Mouse (Mus musculus): ENCODE results near the gene Nol12.

Gene Nol12

DNA sequence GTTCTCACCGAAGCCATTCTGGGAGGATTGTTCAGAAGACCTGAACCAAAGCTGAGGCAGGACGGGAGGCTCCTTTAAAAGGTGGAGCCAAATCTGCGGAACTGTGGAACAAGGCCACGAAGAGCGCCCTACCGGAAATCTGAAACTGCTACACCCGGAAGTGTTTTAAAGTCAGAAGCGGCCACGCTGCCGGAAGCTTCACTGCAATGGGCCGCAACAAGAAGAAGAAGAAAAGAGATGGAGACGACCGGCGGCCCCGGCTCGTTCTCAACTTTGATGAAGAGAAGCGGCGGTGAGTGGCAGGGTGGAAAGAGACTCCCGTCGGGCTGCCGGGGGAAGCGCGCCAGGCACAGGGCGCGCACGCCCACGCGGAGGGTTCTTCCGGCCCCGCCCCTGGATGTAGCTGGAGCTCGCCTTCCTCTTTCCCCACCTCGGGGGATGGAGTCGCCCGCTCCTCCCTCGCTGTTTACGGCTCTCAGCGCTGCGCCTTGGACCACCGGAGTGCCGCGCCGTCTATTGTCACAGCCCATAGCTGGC, at the start of gene Nol12:
Gene Nol12, plus strand, starts transcription at position 150 of the 537 bp plus-strand sequence.
- peak; percentile 93 for DNase-seq (ENCODE audit: low read depth, low spot score)

DNA sequence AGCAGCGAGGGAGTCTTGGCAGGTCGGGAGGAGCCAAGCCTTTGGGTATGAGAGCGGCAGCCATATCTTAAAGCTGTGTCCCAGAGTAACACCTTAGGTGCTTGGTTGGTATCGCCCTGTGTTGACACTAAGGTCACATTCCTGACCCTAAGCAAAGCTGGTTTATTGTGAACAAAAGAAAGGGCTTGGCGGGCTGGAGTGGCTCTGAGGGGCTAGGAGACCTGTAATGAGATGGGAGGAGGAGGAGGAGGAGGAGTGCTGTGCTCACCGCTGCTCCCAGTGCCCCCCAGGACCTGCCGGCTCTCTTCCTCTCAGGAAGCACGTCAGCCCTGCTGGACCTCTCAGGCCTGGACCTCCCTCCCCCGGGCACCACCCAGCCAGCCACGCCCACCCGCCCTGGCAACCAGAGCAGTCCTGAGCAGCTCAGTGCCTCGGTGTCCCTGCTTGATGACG, 45.3 kb upstream of the Nol12 start:
- no peak for DNase-seq (ENCODE audit: low read depth, low spot score)

DNA sequence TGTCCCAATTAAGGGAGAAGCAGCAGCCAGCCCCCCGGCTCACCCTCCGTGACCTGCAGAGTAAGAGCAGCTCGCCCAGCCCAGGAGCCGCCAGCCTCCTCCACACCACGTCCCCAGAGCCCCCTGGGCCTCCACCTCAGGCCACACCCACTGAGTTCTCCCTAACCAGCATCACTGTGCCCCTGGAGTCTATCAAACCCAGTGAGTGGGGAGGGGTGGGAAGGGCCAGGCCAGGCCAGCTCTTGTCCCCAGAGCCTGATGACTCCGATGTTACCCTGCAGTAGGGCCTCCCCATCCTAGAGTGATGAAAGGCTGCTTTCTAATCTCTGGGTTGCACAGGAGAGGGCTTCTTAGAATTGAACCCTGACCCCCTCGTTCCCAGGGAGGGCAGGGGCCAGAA, 42.3 kb upstream of the Nol12 start:
- DNase-seq (ENCODE audit: low read depth, low spot score), result no peak

DNA sequence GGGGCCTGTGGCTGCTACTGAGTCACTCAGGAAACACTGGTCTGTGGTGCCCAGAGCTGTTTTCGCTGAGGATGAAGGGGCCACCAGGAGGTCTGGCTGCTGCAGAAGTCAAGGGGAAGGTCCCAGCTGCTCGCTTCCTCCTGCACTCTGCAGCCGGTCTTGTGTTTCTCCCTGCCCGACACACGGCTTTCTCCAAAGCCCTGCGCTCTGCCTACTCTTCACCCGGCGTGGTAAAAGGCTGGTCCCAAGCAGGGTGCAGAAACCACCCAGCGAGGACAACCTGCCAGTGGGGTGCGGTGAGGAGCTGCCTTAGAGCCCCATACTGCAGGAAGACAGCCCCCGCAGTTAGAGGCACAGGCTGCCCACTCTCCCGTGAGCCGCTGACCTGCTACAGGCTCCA, 40.0 kb upstream of the Nol12 start:
- no peak for DNase-seq (ENCODE audit: low read depth, low spot score)

DNA sequence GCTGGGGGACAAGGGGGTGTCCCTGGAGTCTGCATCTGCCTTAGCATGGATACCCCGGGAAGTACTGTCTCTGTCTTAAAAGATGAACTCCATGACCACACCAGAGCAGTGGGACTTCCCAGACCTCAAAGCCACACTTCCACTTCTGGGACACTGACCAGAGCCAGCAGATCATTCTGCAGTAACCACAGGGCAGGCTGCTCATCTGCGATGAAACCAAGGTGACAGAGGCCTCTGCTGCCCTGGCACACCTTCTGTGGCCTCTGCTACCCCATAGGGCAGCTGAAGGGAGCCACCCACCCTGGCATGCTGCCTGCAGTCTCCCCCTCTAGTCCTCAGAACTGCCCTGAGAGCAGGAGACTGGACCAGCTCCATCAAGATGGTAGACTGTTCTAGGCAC, 39.0 kb upstream of the Nol12 start:
- DNase-seq (ENCODE audit: low read depth, low spot score), result no peak

DNA sequence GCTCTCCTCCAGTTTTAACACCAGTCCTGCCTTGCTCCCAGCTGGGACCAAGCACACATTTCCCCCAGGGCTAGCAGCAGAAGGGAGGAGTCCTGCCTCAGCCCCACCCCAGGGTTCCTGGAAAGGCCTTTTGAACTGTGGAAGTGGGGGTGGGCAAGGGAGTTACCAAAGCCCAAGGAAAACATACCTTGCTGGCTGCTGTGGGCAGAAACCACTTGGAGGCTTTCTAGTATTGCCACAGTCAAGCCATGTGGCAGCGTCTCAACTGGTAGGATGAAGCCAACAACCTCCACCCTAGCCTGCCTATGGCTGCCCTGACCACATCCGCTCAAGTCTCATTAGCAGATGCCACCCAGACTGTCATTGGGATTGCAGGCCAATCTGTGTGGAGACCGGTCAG, 38.6 kb upstream of the Nol12 start:
- DNase-seq (ENCODE audit: low read depth, low spot score), result no peak

DNA sequence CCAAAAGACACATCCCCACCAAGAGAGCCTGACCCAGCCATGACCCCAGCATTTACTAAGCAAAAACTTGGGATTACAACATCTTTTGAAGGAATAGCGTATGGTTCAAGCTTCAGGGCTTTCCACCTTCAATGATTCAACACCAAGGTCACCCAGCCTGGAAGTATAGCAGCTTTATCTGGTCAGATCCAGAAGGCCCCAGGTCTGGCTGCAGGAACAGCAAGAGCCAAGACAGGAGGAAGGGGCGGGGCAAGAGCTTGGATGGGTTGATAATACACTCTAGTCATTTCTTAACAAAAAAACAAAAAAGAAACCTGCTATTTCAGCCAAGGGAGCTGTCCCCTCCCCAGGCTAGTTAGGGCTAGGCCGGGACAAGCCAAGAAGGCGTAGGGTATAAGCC, 37.2 kb upstream of the Nol12 start:
- DNase-seq (ENCODE audit: low read depth, low spot score), result no peak

DNA sequence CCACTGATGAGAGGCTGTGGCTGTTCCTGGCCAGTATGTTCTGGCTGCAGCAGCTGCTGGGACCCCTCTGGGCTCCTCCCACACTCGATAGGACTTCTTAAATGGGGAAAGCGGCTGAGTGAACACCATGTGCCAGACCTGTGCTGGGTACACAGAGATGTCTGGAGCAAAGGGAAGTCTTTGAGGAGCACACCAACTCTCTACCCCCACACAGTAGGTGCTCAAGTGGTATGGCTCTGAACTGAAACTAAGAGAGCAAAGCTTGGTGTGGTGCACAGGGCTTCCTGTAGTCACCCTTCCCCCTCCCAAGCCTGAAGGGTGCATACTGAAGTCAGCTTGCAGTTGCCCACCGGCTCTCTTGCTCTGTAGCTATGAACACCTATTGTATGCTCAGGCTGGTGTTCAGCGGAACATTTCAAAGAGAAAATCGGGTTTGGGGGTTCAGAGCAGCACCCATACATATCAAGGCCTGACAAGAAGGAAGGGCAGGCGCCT, 36.2 kb upstream of the Nol12 start:
- DNase-seq (ENCODE audit: low read depth, low spot score), result no peak

DNA sequence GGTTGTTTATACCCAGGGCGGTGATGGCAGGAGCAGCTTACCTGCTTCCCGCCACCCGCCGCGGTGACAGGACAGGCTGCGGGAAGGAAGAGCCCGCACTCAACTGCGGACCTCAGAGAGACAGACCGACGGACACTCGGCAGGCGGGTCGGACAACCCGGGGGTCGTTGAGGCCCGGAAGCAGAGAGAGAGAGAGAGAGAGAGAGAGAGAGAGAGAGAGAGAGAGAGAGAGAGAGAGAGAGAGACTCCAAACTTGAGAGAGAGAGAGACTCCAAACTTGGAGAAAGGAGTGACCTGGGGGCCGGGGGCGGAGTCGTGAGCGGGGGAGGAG, 35.4 kb upstream of the Nol12 start, which contains the start of gene Gm49510:
Gene Gm49510, plus strand, starts transcription at position 259 of the 331 bp plus-strand sequence.
- DNase-seq (ENCODE audit: low read depth, low spot score), result no peak

DNA sequence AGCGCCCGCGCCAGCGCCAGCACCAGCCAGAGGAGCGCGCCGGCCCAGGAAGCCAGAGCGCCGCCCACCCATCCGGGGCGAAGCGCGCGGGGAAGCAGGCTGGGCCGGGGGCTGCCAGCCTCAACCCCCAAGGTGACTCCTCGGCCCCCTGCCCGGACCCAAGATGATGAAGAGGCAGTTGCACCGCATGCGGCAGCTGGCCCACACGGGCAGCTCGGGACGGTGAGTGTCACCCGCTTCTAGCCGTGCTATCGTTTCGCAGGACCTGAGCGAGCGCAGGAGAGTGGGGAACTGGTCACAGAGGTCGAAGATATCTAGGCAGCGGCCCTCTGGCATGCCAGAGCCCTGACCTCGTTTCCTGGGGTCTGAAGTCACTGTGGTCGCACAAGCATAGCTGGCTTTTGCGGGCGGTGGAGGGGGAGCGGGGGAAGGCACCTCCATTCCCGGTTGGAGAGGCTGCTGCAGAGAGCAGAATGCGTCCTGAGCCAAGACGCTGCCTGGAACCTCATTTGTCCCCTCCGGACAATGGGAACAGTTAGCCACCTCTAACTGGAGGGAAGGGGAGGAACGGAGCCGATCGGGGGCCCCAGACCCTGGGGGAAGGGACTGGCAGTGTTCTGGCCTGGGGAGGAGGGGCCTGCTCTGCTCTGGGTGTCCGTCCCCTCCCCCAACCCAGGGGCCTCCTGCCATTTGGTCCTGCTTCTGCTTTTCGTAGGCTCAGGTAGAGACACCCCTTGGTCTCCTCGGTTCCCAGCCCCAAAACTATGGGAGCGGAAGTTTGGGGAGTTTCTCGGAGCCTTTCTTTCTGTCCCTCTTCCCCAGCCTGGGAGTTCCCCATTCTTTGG, 34.8 kb upstream of the Nol12 start, which contains the start of gene Sh3bp1:
Gene Sh3bp1, plus strand, starts transcription at position 29 of the 845 bp plus-strand sequence.
- no peak for DNase-seq (ENCODE audit: low read depth, low spot score)

DNA sequence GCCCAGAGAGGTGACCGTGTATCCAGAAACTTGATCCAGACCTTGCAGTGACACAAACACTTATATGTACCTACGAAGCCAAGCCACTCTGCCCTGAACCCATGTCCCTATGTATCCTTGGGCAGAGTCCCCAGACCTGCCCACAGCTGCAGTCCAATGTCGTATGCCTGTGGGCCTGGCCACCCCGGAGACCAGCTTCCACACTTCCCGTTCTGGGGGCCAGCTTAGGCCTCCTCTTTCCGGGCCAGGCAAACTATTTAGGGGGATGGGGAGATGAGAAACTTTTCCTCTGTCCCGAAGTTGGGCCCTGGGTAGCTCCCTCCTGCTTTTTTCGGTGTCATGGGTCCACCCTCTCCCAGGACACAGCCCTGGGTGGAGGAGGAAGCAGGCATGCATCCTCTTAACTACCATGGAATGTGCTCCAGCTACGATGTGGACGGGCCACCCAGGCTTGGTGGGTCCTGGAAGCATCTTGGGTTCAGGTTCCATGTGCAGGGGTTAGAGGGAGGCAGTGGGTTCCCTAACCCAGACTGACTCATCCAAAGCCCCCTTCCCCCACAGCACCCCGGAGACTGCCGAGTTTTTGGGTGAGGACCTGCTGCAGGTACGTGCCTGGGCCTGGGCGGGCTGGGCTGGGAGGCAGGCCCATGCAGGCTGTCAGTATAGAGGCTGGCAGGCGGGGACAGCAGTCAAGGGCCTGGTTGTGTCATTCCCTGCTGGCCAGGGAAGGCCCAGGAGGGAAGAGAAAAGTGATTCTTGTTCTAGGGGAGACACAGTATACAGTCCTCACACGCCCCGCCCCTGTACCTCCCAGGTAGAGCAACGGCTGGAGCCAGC, 33.9 kb upstream of the Nol12 start:
- no peak for DNase-seq (ENCODE audit: low read depth, low spot score)

DNA sequence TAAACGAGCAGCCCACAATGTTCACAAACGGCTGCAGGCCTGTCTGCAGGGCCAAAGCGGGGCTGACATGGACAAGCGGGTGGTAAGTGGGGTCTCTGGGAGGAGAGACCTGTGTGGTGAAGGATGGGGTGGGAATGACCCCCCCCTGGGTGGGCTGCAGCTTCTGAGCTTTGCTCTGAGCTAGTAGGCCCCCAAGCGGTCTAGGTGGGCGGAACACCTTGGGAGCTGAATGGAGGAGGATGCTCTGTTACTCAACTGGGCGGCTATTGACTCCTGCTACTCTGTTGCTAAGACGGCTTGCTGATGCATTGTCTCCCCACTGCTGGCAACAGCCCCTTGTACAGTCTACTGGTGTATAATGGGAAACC, 33.3 kb upstream of the Nol12 start:
- no peak for DNase-seq (ENCODE audit: low read depth, low spot score)

DNA sequence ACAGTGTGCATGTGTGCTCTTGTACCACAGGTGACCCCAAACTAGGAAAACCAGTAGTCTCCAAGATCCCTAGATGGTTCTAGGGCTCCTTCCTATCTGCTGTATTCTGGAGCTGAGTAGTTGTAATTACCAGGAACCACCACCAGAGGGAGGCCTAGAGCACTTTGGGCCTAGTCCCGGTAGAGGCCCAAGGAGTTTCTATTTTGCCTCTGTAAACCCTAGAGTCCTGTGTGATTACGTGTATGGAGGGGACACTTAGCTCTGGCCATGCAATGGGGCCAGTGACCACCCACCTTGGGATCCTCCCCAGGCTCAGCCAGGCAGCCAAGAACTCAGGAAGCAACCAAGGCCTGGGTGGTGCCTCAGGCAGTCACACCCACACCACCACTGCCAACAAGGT, 31.5 kb upstream of the Nol12 start:
- DNase-seq (ENCODE audit: low read depth, low spot score), result peak; percentile 88

DNA sequence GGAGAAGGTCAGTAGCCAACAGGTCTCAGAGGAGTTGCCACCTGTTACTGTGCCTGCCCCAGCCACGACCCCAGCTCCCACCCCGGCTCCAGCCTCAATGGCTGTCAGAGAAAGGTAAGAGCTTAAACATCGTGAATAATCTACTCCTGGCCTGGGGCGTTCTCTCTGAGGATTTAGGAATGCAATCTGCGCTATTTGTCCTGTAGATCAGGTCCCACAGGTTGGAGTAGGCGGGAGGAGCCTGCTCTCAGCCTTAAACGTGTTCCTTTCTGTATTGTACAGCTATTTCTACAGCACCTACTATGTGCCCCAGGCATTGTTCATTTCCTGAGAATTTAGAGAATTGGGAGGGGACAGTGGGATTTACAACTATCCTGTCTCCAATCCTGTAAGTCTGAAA, 26.3 kb upstream of the Nol12 start:
- no peak for DNase-seq (ENCODE audit: low read depth, low spot score)

DNA sequence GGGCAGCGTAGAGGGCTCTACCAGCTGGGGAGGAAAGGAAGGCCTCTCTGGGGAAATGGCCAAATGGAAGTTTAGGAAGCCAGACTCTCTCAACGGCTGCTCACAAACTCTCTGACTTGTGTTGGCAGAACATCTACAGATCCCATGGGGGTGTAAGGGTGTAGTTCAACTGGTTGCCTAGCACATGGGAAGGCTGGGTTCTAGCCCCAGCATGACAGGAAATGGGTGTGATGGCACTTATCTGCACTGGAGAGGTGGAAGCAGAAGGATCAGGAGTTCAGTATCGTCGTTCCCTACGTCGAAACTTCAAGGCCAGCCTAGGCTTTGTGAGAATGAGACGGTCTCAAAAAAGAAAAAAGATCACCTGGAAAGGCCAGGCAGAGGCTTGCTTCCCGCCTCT, 25.8 kb upstream of the Nol12 start:
- DNase-seq (ENCODE audit: low read depth, low spot score), result no peak

DNA sequence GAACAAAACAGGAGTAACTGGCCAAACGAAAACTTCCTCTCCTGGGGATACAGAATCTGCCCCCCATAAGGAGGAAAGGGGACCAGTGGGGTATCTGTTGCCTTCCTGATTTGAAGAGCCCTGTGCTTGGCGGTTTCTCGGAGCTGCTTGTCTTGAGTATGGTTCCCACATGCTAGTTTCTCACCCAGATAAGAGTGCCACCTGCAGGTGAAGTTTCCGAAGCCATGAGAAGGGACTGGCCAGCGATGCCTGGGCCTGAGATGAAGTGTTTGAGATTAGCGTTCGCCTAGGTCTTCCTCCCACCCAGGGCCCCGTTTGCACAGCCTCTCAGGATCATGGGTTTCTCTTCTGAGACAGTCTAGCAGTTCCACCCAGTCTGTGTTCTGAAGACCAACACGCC, 22.7 kb upstream of the Nol12 start:
- DNase-seq (ENCODE audit: low read depth, low spot score), result no peak

DNA sequence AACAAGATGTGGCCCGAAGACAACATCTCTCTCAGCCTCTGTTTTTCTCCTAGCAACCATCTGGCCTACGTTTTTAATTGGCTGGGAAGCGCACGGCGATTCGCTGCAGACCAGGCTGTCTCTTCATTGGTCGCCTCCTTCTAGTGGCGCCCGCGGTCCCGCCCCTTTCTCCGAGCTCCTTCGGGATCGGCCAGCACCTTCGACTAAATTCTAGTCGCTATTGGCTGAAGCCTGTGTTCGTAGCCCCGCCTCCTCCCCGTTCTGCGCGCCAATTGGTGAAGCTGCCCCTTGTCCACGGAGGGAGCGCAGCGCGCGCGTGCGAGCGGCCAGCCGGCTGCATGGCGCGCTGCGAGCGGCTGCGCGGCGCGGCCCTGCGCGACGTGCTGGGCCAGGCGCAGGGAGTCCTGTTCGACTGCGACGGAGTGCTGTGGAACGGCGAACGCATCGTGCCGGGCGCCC, 21.1 kb upstream of the Nol12 start, which contains the start of gene Pdxp:
Gene Pdxp, plus strand, starts transcription at position 288 of the 459 bp plus-strand sequence.
- DNase-seq (ENCODE audit: low read depth, low spot score), result peak; percentile 98

DNA sequence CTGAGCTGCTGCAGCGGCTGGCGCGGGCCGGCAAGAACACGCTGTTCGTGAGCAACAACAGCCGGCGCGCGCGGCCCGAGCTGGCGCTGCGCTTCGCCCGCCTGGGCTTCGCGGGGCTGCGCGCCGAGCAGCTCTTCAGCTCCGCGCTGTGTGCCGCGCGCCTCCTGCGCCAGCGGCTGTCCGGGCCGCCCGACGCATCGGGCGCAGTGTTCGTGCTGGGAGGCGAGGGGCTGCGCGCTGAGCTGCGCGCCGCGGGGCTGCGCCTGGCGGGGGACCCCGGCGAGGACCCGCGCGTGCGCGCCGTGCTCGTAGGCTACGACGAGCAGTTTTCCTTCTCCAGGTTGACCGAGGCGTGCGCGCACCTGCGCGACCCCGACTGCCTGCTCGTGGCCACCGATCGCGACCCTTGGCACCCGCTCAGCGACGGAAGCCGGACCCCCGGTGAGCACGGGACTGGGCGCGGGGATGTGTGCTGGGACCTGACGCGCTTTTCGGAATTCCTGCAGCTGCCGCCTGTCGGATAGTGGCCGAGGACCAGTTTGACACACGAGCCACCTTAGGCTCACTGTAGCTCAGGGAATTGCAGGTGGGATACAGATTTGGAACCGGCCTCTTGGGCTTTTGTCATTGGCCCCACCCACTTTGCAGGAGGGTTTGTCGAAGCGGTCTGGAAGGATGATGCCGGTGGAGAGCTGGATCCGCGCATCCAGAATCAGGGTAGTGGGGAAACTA, 20.5 kb upstream of the Nol12 start:
- no peak for DNase-seq (ENCODE audit: low read depth, low spot score)

DNA sequence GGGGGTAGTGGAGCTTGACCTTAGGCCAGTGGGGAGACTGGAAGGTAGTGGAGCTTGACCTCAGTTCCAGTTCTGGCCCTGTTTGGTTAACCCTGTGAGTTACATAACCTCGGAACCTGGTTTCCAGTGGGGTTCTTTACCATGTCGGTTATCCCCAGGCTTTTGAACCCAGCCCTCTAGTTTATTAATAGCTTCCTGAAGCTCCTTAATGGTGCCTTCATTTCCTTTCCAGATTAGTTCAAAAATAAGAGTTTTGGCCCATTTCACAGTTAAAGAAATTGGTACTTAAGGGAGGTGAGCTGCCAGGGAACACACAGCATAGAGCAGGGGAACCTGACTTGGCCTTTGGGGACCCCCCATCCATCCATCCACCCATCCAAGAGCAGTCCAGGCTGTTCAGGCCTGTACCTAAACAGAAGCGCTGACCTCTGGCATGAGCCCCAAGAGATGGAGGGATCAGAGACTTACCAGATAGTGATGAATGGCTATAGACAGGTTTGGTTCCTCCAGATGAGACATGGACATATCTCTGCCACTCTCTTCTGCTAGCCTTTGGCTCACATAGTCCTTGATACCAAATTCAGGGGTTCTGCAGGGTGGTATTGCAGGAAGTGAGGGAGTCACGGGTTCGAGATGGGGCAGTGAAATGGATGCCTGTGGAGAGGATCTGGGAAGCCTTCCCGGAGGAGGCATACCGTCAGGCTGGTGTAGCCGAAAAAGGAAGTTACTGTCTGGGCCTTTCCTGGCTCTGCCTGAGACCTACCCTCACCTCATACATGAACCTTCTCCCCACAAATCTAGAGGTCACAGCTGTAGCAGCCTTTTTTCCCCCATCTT, 19.7 kb upstream of the Nol12 start:
- DNase-seq (ENCODE audit: low read depth, low spot score), result no peak

DNA sequence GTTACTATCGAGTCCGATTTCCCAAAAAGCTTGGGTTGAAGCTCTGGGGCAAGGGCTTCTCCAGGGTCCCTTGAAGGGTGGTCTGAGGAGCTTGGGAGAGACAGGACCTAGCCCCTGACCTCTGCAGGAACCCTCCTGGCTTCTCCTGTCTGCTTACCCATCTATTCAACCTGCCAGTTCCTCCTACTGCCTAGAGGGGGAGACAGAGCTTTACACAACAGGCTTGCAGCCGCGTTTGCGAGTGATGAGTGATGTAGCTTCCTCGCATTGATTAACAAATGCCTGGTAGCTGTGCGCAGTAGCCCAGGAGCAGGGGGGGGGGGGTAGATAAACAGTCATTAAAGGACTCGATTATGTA, 19.1 kb upstream of the Nol12 start:
- peak; percentile 77 for DNase-seq (ENCODE audit: low read depth, low spot score)
